Mouse (Mus musculus) fibroblast of lung, adult 2 months (primary cell): Measurements from ENCODE around the gene Ush2a.

ENCODE experiments used
- DNase-seq: peaks from one replicate; pipeline ENCODE4 v3.0.0-alpha.2; 2011; ENCODE audit warnings: low read depth

The Ush2a gene

DNA sequence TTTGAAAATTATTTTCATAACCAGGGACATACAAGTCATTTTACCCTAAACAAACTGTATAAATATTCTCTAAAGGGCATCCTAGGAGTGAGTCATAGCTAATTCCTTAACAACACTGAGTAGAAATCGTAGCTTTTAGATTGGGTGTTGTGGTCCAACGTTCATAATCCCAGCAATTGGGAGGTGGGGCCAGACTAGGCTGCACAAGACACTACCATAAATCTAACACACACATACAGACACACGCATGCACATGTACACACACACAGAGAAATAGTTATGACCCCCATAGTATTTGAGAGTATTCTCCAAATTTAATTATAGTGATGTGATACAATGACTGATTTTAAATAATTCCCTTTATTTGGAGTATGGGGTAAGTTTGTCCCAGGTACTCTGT, 125.5 kb downstream of the Ush2a start:
- DNase-seq, result no peak

DNA sequence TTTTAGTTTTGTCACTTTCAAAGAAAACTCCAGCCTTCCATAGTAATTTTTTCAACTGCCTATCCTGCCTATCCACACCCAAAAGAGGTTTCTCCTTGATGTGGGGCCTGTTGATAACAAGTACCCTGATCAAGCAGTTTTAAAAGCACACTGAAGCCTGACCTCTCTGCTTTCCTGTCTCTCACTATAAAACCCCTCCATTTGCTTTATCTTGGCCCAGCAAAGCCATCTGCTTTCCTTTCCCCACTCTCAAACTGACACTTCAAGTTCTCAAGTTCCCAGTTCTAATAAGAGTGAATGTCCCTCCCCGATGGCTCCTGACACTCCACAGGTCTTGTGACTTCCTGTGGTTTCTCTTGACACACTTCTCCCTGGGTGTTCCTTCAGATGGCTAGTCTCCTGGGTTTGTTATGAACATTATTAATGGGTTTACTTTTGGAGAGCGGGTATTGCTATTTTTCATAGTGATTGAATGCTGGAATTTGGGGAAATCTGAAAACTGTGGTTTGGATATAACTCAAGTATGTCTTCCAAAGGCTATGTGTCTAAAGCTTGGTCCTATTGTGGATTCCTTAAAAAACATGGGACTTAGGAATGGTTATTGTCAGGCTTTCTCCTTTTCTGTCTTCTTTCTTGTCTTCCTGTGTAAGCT, 126.1 kb downstream of the Ush2a start:
- DNase-seq, result no peak

DNA sequence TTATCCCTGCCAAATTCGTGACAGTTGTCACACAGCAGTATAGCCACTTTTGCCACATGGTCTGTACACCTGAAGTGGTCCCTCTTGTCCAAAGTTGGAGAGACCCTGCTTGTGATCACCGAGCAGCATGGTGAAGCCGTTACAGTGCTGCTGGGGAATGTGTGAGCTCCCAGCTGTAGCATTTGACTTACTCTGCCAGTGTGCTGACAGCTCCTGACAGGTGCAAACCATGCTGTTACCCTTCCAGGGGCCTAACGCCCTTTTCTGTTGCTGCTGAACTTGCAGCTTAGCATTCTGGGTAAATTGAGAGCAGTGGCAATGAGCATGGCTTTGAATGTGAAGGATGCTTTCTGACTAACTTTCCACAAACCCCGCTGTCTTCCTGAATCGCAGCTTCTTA, 128.3 kb downstream of the Ush2a start:
- no peak for DNase-seq

GRCm38 (mm10) chr1:188407176-188407575, 145.4 kb downstream of the Ush2a start:
- no peak for DNase-seq

GRCm38 (mm10) chr1:188407613-188408386, 146.0 kb downstream of the Ush2a start:
- DNase-seq, result no peak

GRCm38 (mm10) chr1:188410547-188410946, 148.7 kb downstream of the Ush2a start:
- DNase-seq, result no peak

- DNase-seq, result no peak
Measured at GRCm38 (mm10) chr1:188420543-188420942, 158.7 kb downstream of the Ush2a start.

- no peak for DNase-seq
Measured at GRCm38 (mm10) chr1:188428172-188428571, 166.3 kb downstream of the Ush2a start.

DNA sequence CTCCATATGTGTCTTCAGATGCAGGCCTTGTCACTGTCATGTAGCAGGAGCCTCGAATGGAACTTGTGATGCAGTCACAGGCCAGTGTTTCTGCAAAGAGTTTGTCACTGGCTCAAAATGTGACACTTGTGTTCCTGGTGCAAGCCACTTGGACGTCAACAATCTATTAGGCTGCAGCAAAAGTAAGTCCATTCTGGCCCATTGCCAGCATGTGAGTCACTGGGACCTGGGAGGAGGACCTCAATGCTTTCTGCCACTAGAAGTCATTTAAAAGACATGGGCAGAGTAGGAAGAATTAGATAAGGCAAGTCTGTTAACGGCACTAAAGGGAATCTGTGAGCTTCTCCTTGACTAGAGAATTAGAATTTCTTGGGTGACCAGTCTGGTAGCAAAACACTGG, 168.9 kb downstream of the Ush2a start:
- DNase-seq, result no peak

GRCm38 (mm10) chr1:188447964-188448363, 186.1 kb downstream of the Ush2a start:
- no peak for DNase-seq

DNA sequence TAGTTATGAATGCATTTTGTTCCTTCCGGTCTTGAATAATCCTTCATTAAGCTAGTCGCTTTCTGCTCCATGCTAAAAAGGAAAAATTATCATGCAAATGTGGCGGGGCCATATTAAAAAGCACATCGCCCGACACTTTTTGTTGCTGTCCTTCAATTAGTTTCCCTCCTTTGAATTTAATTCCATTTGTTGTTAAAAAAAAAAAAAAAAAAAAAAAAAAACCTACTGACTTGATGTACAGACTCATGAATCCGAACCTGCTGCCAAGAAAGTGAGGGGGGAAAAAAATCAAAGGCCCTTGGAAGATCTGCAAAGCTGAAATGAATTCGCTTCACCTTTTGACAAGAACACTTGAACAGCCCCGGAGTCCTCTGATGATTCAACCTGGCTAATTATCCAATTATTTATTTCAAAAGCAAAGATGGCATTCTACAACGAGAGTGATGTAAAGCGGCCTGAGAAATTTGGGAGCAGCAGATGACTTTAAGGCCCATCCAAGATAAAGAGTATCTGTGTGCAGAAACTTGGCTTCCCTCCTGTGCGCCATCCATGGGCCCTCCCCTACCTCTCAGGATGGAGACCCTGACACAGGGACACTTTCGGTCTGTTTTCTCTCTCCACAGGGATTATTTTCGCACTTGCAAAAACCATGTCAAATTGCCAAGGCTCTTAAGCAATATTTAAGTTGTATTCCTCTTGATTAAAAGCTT, 194.8 kb downstream of the Ush2a start:
- DNase-seq, result no peak

DNA sequence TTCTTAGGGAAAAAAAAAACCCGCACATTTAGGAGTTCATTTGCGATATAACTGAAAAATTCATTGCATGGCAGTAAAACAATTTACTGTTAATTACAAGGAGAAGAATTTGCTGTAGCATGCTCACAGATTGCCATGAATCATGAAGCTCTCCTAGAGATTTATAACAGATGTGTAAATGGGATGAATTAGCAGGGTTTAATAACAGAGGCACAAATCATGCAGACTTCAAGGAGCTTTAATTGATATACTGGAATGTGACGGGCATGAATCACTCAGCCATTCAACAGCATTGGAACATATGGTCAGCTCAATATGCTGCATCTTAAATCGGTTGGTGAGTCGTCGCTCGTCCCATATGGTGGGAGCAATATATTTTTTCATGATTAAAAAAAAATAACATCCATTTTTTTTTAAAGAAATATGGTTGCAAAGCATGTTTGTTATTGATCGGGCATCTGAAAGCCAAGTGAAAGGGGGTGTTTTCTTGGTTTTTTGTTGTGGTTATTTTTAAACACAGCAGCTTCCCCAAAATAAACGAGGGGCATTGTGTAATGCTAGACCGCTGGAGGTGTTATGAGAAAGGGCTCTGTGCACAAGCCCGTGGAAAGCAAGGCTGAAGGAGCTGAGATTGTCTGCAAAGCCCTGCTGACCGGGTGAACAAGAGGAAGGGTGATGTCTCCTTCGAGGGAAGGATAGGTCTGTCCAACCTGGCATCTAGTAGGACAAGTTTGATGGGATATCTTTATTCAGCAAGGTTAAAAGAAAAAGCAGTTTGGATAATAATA, 195.6 kb downstream of the Ush2a start:
- no peak for DNase-seq

GRCm38 (mm10) chr1:188461203-188461602, 199.4 kb downstream of the Ush2a start:
- DNase-seq, result no peak

GRCm38 (mm10) chr1:188464653-188465052, 202.8 kb downstream of the Ush2a start:
- DNase-seq, result no peak

DNA sequence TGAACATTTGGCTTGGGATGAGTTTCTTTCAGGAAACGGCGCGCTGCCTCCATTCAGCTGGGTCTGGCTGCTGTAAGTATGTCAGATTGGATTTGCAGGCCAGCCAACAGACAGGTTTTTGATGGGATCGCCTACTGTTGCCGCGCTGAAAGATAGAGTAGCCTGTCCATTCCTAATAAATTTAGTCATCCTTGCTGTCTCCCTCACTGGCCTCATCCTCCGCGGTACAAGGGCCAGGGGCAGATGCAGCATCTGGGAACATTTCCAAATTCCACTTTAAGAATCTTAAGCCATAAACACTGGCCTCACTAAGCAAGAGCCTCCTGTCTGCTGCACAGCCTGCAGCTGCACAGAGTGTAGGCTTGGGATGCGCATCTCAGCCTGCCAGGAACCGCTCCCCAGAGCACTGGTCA, 206.6 kb downstream of the Ush2a start:
- DNase-seq, result no peak

GRCm38 (mm10) chr1:188504958-188505357, 243.1 kb downstream of the Ush2a start:
- DNase-seq, result no peak

DNA sequence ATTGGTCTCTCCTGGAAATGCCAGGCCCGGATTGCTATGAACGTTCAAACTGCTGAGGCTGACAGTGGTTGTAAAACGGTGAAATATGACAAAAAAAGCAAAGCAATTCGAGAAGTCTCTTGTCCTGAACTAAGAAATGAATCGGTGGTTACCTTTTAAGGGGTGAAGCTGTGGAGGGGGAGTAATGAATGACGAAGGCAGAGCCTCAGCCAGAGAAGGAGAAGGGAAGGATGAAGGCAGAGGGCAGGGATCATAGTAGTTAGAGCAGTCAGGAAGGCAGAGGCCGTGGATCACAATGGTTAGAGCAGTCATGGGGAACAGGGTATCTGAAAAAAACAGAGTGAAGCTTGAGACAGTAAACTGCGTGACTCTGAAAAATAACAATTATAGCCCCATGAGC, 257.0 kb downstream of the Ush2a start:
- no peak for DNase-seq

DNA sequence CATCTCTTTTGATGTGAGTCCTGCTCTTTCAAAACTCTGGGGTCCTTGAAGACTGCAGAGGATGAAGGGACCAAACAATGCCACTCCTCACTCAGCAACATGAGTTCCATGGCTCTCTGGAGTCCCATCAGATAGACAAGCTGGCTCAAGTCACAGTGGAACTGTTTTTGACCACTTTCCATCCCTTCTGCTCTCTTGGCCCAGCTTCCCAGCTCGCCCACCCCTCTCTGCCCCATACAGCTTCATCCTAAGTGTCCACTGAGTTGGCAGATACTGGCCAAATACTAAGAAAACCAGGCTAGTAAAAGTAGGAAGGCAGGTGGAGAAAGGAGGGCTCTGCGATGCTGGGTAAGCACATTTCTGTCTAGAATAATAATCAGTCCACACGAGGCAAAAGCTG, 265.6 kb downstream of the Ush2a start:
- no peak for DNase-seq

GRCm38 (mm10) chr1:188529606-188530131, 267.8 kb downstream of the Ush2a start:
- DNase-seq, result no peak

- no peak for DNase-seq
Measured at GRCm38 (mm10) chr1:188537021-188537420, 275.2 kb downstream of the Ush2a start.

- DNase-seq, result no peak
Measured at GRCm38 (mm10) chr1:188539621-188540020, 277.8 kb downstream of the Ush2a start.

GRCm38 (mm10) chr1:188541492-188541891, 279.7 kb downstream of the Ush2a start:
- no peak for DNase-seq
